Mouse (Mus musculus): Measurements from ENCODE around the gene Manba. TPM values are rescaled to one million over a fixed set of nuclear protein-coding genes. Genes with fewer than 3 reads are reported as not detected.

Gene Manba
- polyA plus RNA-seq, 1 experiment from 2014 or later = 10.2 TPM

DNA sequence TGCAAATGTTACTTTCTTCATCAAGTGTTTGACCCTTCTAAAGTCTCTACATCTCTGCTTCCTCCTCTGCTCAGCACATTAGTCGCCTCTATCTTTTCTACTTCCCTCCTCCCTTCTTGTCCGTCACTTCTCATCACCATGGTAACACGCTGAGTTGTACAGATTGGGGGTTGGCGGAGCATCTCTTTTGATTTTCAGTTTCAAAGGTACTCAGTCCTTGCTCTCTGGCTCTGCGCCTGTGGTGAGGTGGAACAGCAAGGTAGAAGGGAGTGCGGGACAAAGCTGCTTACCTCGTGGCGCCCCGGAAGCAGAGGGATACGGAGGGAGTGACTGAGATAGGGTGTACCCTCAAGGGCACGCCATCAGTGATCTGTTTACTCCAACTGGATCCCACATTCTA is 27.9 kb downstream of the Manba start:
- WGBS = 40% methylated on average over 11 of the region's 11 CpGs
- no peak for ATAC-seq (ENCODE audit: insufficient read depth)
- Histone ChIP-seq H3K27me3 (ENCODE audit: insufficient read depth, low read length) (no peaks in the 10 kb centered on the region), H3K4me3 (ENCODE audit: low read depth, low read length) (no peak overlapping the region), H3K4me1 (ENCODE audit: insufficient read depth) (no peaks in the 10 kb centered on the region), H3K36me3 (ENCODE audit: insufficient read depth) (no peaks in the 10 kb centered on the region), H3K9me3 (ENCODE audit: low read depth, low read length) (no peaks in the 10 kb centered on the region), H3K4me2 (peak overlapping the region; percentile 29; the same call in 1 of the 2 replicates), H3K9ac (no peak overlapping the region), H3K27ac (ENCODE audit: low read depth) (no peak overlapping the region)
- peak; percentile 21 for DNase-seq
- no peak for TF ChIP-seq CTCF (IDR thresholded peaks at IDR 0.05; ENCODE audit: low read depth)

DNA sequence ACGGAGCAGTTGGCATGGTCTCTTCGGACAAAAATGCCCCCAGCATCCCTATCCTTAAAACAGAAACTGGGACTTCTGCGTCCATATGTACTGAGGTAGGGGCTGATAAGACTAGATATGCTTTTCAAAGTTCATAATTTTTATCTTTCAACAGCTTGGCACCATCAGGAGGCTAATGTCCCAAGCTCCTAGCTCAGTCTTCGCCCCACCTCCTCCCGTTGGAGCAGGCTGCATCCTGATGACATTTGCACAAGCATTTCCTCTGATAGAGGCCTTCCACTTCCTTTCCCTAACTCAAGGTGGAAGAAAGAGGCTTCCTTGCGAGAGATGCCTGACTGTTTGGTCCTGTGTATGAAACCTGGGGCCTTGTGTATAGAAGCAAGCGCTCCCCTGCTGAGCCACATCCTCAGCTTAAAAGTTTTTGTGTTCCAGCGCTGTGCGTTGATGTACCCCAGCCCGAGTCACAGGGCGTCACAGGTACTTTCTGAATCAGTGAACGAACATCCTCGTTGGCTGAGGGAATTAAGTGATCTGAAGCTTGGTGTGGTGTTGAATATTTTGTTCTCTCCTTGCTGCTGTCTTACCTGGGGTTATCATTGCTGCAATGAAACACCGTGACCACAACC is 28.5 kb downstream of the Manba start:
- Histone ChIP-seq H3K4me3 (ENCODE audit: low read depth, low read length) (no peak overlapping the region), H3K4me1 (ENCODE audit: insufficient read depth) (no peaks in the 10 kb centered on the region), H3K9ac (no peak overlapping the region), H3K36me3 (ENCODE audit: insufficient read depth) (no peaks in the 10 kb centered on the region), H3K27me3 (ENCODE audit: insufficient read depth, low read length) (no peaks in the 10 kb centered on the region), H3K9me3 (ENCODE audit: low read depth, low read length) (no peaks in the 10 kb centered on the region), H3K4me2 (no peak overlapping the region), H3K27ac (ENCODE audit: low read depth) (no peak overlapping the region)
- DNase-seq (no peak), ATAC-seq (ENCODE audit: insufficient read depth) (no peak)
- no peak for TF ChIP-seq CTCF (IDR thresholded peaks at IDR 0.05; ENCODE audit: low read depth)
- 76% methylated on average over 14 of the region's 14 CpGs for WGBS

DNA sequence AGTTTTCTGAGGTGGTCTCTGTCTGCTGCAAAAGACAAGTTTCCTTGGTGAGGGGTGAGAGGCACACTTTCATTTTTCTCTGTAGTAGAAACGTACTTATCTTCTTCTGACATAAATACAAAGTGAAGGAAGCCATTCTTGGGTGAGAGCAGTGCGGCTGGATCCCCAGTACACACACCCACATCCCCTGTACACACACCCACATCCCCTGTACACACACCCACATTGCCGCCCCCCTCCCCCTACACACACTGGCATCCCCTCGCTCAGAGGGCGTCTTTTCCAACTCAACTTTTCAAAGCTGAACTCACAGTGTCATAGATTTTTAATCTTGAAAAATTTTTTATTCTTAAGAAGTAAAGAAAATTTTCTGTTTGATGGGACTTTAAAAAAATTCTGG is 29.8 kb downstream of the Manba start:
- ATAC-seq (ENCODE audit: insufficient read depth) = no peak
- no peak for DNase-seq
- H3K4me1 ChIP-seq (ENCODE audit: insufficient read depth) = no peaks in the 10 kb centered on the region
- no peak overlapping the region for H3K9ac ChIP-seq
- no peak for TF ChIP-seq CTCF (IDR thresholded peaks at IDR 0.05; ENCODE audit: low read depth)
- no peaks in the 10 kb centered on the region for H3K36me3 ChIP-seq (ENCODE audit: insufficient read depth)
- 67% methylated on average over 5 of the region's 5 CpGs for WGBS
- no peak overlapping the region for H3K27ac ChIP-seq (ENCODE audit: low read depth)
- no peak overlapping the region for H3K4me2 ChIP-seq
- no peaks in the 10 kb centered on the region for H3K27me3 ChIP-seq (ENCODE audit: insufficient read depth, low read length)
- no peaks in the 10 kb centered on the region for H3K9me3 ChIP-seq (ENCODE audit: low read depth, low read length)
- H3K4me3 ChIP-seq (ENCODE audit: low read depth, low read length) = no peak overlapping the region

DNA sequence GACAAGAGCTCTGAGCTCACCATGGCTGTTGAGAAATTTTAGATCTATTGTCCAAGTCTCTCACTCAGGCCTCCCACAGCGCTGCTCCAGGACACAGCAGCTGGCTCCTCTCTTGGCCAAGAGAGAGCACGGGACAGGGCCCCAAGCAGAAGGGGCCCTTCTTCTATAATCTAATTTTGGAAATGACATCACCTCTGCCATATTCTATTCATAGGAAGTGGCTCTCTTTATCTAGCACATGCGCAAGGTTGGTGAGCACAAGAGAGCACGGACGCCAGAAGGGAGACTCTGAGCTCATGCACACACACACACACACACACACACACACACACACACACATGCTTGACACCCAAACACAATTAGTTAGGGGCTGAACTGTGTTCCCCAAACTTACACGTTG is 31.5 kb downstream of the Manba start:
- no peaks in the 10 kb centered on the region for H3K36me3 ChIP-seq (ENCODE audit: insufficient read depth)
- DNase-seq (peak; percentile 83), ATAC-seq (ENCODE audit: insufficient read depth) (peak; percentile 92)
- no peak overlapping the region for H3K9ac ChIP-seq
- H3K9me3 ChIP-seq (ENCODE audit: low read depth, low read length) = no peaks in the 10 kb centered on the region
- H3K27me3 ChIP-seq (ENCODE audit: insufficient read depth, low read length) = no peaks in the 10 kb centered on the region
- no peak overlapping the region for H3K4me3 ChIP-seq (ENCODE audit: low read depth, low read length)
- no peaks in the 10 kb centered on the region for H3K4me1 ChIP-seq (ENCODE audit: insufficient read depth)
- H3K4me2 ChIP-seq = no peak overlapping the region
- TF ChIP-seq CTCF (IDR thresholded peaks at IDR 0.05; ENCODE audit: low read depth) = no peak
- H3K27ac ChIP-seq (ENCODE audit: low read depth) = 0 out of 2 replicates have a peak overlapping the region, but pooled peaks have one; percentile 5
- 28% methylated on average over 6 of the region's 6 CpGs for WGBS

DNA sequence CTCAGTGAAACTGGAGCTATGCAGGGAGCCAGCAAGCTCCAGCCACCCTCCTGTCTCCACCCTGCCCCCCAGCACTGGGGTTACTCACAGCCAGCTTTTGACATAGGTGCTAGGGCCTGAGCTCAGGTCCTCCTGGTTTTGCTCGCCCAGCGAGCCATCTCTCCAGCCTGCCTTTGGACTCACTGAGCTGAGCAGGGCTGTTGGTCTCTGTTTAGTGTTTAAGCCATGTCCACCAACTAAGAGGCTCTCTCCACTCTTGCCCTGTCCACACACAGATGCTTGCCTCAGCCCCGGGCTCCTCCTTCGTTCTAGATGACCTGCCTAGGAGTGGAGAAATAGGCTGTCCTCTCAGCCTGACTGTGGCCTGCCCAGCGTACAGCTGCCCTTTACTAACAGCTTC is 33.5 kb downstream of the Manba start:
- no peak for DNase-seq
- ATAC-seq (ENCODE audit: insufficient read depth) = no peak
- no peaks in the 10 kb centered on the region for H3K36me3 ChIP-seq (ENCODE audit: insufficient read depth)
- 79% methylated on average over 5 of the region's 5 CpGs for WGBS
- no peak overlapping the region for H3K27ac ChIP-seq (ENCODE audit: low read depth)
- H3K9me3 ChIP-seq (ENCODE audit: low read depth, low read length) = no peaks in the 10 kb centered on the region
- no peak for TF ChIP-seq CTCF (IDR thresholded peaks at IDR 0.05; ENCODE audit: low read depth)
- no peak overlapping the region for H3K9ac ChIP-seq
- no peak overlapping the region for H3K4me3 ChIP-seq (ENCODE audit: low read depth, low read length)
- 0 out of 2 replicates have a peak, but pooled peaks cover 8% of the 10 kb centered on the region for H3K4me1 ChIP-seq (ENCODE audit: insufficient read depth)
- no peak overlapping the region for H3K4me2 ChIP-seq
- no peaks in the 10 kb centered on the region for H3K27me3 ChIP-seq (ENCODE audit: insufficient read depth, low read length)

DNA sequence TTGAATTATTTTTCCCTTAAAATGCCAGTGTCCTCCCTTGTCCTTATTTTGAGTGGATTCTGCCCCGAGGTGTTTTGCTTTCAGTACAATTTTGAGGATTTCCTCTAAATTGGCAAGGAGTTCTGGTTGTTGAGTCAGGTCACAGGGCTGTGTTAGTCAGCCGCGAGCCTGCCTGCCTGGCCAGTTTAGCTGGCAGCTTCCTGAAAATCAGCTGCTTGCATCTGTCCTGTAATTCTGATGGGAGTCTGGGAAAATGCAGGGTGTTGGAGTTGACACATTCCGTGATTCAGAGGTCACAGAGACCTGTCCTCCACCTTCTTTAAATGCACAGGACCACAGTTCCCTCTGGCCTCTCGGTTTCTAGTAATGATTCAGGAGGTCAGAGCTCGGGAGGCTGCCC is 34.2 kb downstream of the Manba start:
- no peak for DNase-seq
- no peak overlapping the region for H3K9ac ChIP-seq
- 58% methylated on average over 6 of the region's 6 CpGs for WGBS
- H3K4me2 ChIP-seq = no peak overlapping the region
- ATAC-seq (ENCODE audit: insufficient read depth) = no peak
- no peaks in the 10 kb centered on the region for H3K27me3 ChIP-seq (ENCODE audit: insufficient read depth, low read length)
- H3K36me3 ChIP-seq (ENCODE audit: insufficient read depth) = no peaks in the 10 kb centered on the region
- no peaks in the 10 kb centered on the region for H3K9me3 ChIP-seq (ENCODE audit: low read depth, low read length)
- no peak overlapping the region for H3K27ac ChIP-seq (ENCODE audit: low read depth)
- H3K4me1 ChIP-seq (ENCODE audit: insufficient read depth) = 0 out of 2 replicates have a peak, but pooled peaks cover 8% of the 10 kb centered on the region
- no peak for TF ChIP-seq CTCF (IDR thresholded peaks at IDR 0.05; ENCODE audit: low read depth)
- H3K4me3 ChIP-seq (ENCODE audit: low read depth, low read length) = no peak overlapping the region

DNA sequence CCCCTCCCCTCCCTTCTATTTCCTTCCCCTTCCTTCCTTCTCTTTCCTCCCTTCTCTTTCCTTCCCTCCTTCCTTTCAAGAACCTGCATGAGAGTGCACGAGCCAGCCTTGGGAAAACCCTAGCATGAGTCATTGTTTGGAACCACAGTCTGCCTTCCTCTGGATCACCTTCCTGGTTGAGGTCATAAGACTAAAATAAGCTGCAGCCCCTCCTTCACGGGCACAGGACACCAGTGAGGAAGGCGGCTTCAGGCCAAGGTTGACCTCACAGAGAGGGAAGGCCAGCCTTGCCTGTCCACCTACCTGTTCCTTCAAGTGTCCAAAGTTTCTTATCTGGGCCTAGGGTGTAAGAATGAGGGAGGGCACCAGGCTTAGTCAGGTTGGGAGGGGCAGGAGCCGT is 36.6 kb downstream of the Manba start:
- peak overlapping the region; percentile 89 for H3K27ac ChIP-seq (ENCODE audit: low read depth)
- no peaks in the 10 kb centered on the region for H3K9me3 ChIP-seq (ENCODE audit: low read depth, low read length)
- DNase-seq = peak; percentile 71
- H3K4me3 ChIP-seq (ENCODE audit: low read depth, low read length) = no peak overlapping the region
- no peaks in the 10 kb centered on the region for H3K36me3 ChIP-seq (ENCODE audit: insufficient read depth)
- no peak for TF ChIP-seq CTCF (IDR thresholded peaks at IDR 0.05; ENCODE audit: low read depth)
- H3K9ac ChIP-seq = peak overlapping the region; percentile 26; the same call in 1 of the 2 replicates
- no peaks in the 10 kb centered on the region for H3K27me3 ChIP-seq (ENCODE audit: insufficient read depth, low read length)
- WGBS = 19% methylated on average over 4 of the region's 4 CpGs
- H3K4me2 ChIP-seq = peak overlapping the region; percentile 49
- peak; percentile 62 for ATAC-seq (ENCODE audit: insufficient read depth)
- 0 out of 2 replicates have a peak, but pooled peaks cover 8% of the 10 kb centered on the region for H3K4me1 ChIP-seq (ENCODE audit: insufficient read depth)

Measured in lung, embryonic 14.5 days (tissue).